Mouse (Mus musculus) midbrain, embryonic 14.5 days (tissue): ENCODE measurements around the gene Fam117b. TPM values are rescaled to one million over a fixed set of nuclear protein-coding genes. Genes with fewer than 3 reads are reported as not detected.
A peak's percentile ranks its signal among the peaks of the same experiment; 100 is the strongest.

Source experiments
- ATAC-seq: fragments of 200-750 bp; cut with Nextera tagmentation; 2 replicates; pipeline ENCODE4 v1.8.0; 2017; ENCODE audit warnings: moderate number of reproducible peaks, moderate library complexity; ENCODE audit not compliant: low FRiP score, low TSS enrichment
- DNase-seq: peaks from one replicate; pipeline ENCODE4 v3.0.0-alpha.2; 2015
- H3K27ac ChIP-seq: fragments of 300-500 bp; sonication (generic); replicated peaks from 2 replicates; pipeline ENCODE4 v1.5.1; 2014; ENCODE audit warnings: mild to moderate bottlenecking, low read depth, low read length, moderate library complexity
- H3K27me3 ChIP-seq: fragments of 300-500 bp; sonication (generic); 2 replicates; pipeline ENCODE4 v1.6.1; 2014; ENCODE audit warnings: low read length, control low read depth, mixed read lengths; ENCODE audit not compliant: control insufficient read depth, insufficient read depth
- H3K36me3 ChIP-seq: fragments of 300-500 bp; sonication (generic); 2 replicates; pipeline ENCODE4 v1.6.1; 2014; ENCODE audit warnings: low read length, control low read depth; ENCODE audit not compliant: control insufficient read depth, insufficient read depth
- H3K4me1 ChIP-seq: fragments of 300-500 bp; sonication (generic); 2 replicates; pipeline ENCODE4 v1.6.1; 2014; ENCODE audit warnings: mild to moderate bottlenecking, antibody characterized with exemption, low read length, control low read depth; ENCODE audit not compliant: control insufficient read depth, insufficient read depth
- H3K4me2 ChIP-seq: fragments of 300-500 bp; sonication (generic); 2 replicates; pipeline ENCODE4 v1.6.1; 2014; ENCODE audit warnings: mild to moderate bottlenecking, low read length, moderate library complexity
- H3K4me3 ChIP-seq: fragments of 300-500 bp; sonication (generic); replicated peaks from 2 replicates; pipeline ENCODE4 v1.5.1; 2014; ENCODE audit warnings: low read depth, low read length
- H3K9ac ChIP-seq: fragments of 300-500 bp; sonication (generic); replicated peaks from 2 replicates; pipeline ENCODE4 v1.6.1; 2014; ENCODE audit warnings: mild to moderate bottlenecking, low read length, moderate library complexity
- H3K9me3 ChIP-seq: fragments of 300-500 bp; sonication (generic); 2 replicates; pipeline ENCODE4 v1.6.1; 2016; ENCODE audit warnings: low read length, control low read depth, mixed read lengths; ENCODE audit not compliant: control insufficient read depth
- WGBS: fragments of 180-500 bp; shearing (Covaris S2); extraction: QIAGEN DNeasy Blood & Tissue Kit; methylation state at CpG from one replicate; pipeline ENCODE4 v1.1.7; 2014; 5-methylcytosine and 5-hydroxymethylcytosine counted together
- polyA plus RNA-seq: library from polyadenylated mRNA; unstranded; fragments of >200 nt; fragmentation: Nextera tagmentation; extraction: Ambion mirVana; gene quantifications from 2 replicates; pipeline ENCODE4 v1.2.1, GENCODE M21; 2014

Fam117b gene
- polyA plus RNA-seq, 1 experiment from 2014 or later = 65.6 TPM

- H3K36me3 ChIP-seq = peaks cover 25% of the 10 kb centered on the region
- H3K4me3 ChIP-seq = no peak overlapping the region
- no peak overlapping the region for H3K27ac ChIP-seq
- no peaks in the 10 kb centered on the region for H3K9me3 ChIP-seq
- no peaks in the 10 kb centered on the region for H3K4me1 ChIP-seq
- WGBS = 95% methylated on average over 3 of the region's 3 CpGs
- no peak overlapping the region for H3K9ac ChIP-seq
- H3K27me3 ChIP-seq = no peaks in the 10 kb centered on the region
- DNase-seq = no peak
- no peak for ATAC-seq
- H3K4me2 ChIP-seq = no peak overlapping the region
Measured at GRCm38 (mm10) chr1:59987399-59988040, 74.7 kb downstream of the Fam117b start.

DNA sequence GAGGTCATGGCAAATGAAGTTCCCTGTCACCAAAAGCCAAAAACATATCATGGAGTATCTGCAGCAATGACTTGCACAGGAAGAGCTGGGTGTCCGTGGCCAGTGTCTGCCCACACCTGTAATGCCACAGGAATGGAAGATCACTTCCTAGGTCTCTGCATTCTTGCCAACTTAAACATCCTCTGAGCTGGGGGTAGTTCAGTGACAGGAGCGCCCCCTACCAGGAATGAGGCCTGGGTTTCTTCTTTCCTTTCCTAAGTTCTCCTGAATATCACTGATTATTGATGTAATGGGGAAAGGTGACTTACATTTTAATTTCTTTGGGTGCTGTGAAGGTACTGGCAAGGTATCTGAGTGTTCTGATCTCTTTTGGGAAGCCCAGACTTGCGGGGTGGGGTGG lies 82.8 kb downstream of the Fam117b start:
- Histone ChIP-seq H3K9ac (no peak overlapping the region), H3K4me1 (no peaks in the 10 kb centered on the region), H3K36me3 (peaks cover 3% of the 10 kb centered on the region; the same call in 1 of the 2 replicates), H3K27ac (no peak overlapping the region), H3K9me3 (no peaks in the 10 kb centered on the region), H3K27me3 (no peaks in the 10 kb centered on the region), H3K4me2 (no peak overlapping the region), H3K4me3 (no peak overlapping the region)
- ATAC-seq (no peak), DNase-seq (no peak)
- WGBS = 55% methylated on average over 3 of the region's 3 CpGs

- Histone ChIP-seq H3K4me1 (no peaks in the 10 kb centered on the region), H3K27me3 (no peaks in the 10 kb centered on the region), H3K9me3 (no peaks in the 10 kb centered on the region), H3K4me3 (no peak overlapping the region), H3K36me3 (peaks cover 3% of the 10 kb centered on the region; the same call in 1 of the 2 replicates), H3K9ac (no peak overlapping the region), H3K27ac (no peak overlapping the region), H3K4me2 (no peak overlapping the region)
- ATAC-seq (no peak), DNase-seq (no peak)
- WGBS = 85% methylated on average over 5 of the region's 5 CpGs
Measured at GRCm38 (mm10) chr1:59997352-59997751, 84.5 kb downstream of the Fam117b start.

GRCm38 (mm10) chr1:60000319-60000718 lies 87.5 kb downstream of the Fam117b start:
- H3K27me3 ChIP-seq = no peaks in the 10 kb centered on the region
- no peak overlapping the region for H3K9ac ChIP-seq
- no peaks in the 10 kb centered on the region for H3K4me1 ChIP-seq
- no peak overlapping the region for H3K4me2 ChIP-seq
- no peaks in the 10 kb centered on the region for H3K9me3 ChIP-seq
- no peak overlapping the region for H3K4me3 ChIP-seq
- peak; percentile 44 for DNase-seq
- H3K36me3 ChIP-seq = no peaks in the 10 kb centered on the region
- ATAC-seq = no peak
- WGBS = 68% methylated on average over 2 of the region's 2 CpGs
- H3K27ac ChIP-seq = no peak overlapping the region

- no peak for ATAC-seq
- Histone ChIP-seq H3K27me3 (no peaks in the 10 kb centered on the region), H3K9me3 (no peaks in the 10 kb centered on the region), H3K4me1 (no peaks in the 10 kb centered on the region), H3K9ac (no peak overlapping the region), H3K36me3 (no peaks in the 10 kb centered on the region), H3K4me2 (no peak overlapping the region), H3K27ac (no peak overlapping the region), H3K4me3 (no peak overlapping the region)
- WGBS = 90% methylated on average over 10 of the region's 10 CpGs
- DNase-seq = no peak
Measured at GRCm38 (mm10) chr1:60007337-60007736, 94.5 kb downstream of the Fam117b start.

- Histone ChIP-seq H3K4me3 (no peak overlapping the region), H3K27ac (no peak overlapping the region), H3K4me2 (no peak overlapping the region), H3K27me3 (no peaks in the 10 kb centered on the region), H3K9ac (no peak overlapping the region), H3K9me3 (no peaks in the 10 kb centered on the region), H3K4me1 (no peaks in the 10 kb centered on the region), H3K36me3 (no peaks in the 10 kb centered on the region)
- DNase-seq (no peak), ATAC-seq (no peak)
- 91% methylated on average over 2 of the region's 2 CpGs for WGBS
Measured at GRCm38 (mm10) chr1:60008743-60009142, 95.9 kb downstream of the Fam117b start.

GRCm38 (mm10) chr1:60013779-60014178 lies 101.0 kb downstream of the Fam117b start:
- H3K36me3 ChIP-seq = no peaks in the 10 kb centered on the region
- H3K9ac ChIP-seq = no peak overlapping the region
- no peak for ATAC-seq
- DNase-seq = no peak
- H3K4me2 ChIP-seq = no peak overlapping the region
- H3K27ac ChIP-seq = no peak overlapping the region
- no peaks in the 10 kb centered on the region for H3K4me1 ChIP-seq
- H3K9me3 ChIP-seq = no peaks in the 10 kb centered on the region
- H3K4me3 ChIP-seq = no peak overlapping the region
- no peaks in the 10 kb centered on the region for H3K27me3 ChIP-seq
- 93% methylated on average over 10 of the region's 10 CpGs for WGBS

- Histone ChIP-seq H3K4me3 (no peak overlapping the region), H3K27me3 (no peaks in the 10 kb centered on the region), H3K27ac (no peak overlapping the region), H3K9me3 (no peaks in the 10 kb centered on the region), H3K4me1 (no peaks in the 10 kb centered on the region), H3K4me2 (no peak overlapping the region), H3K36me3 (no peaks in the 10 kb centered on the region), H3K9ac (no peak overlapping the region)
- no peak for DNase-seq
- WGBS = 87% methylated on average over 6 of the region's 6 CpGs
- ATAC-seq = no peak
Measured at GRCm38 (mm10) chr1:60015511-60015910, 102.7 kb downstream of the Fam117b start.

- Histone ChIP-seq H3K9me3 (no peaks in the 10 kb centered on the region), H3K36me3 (no peaks in the 10 kb centered on the region), H3K4me1 (no peaks in the 10 kb centered on the region), H3K4me3 (no peak overlapping the region), H3K9ac (no peak overlapping the region), H3K27me3 (no peaks in the 10 kb centered on the region), H3K27ac (no peak overlapping the region), H3K4me2 (no peak overlapping the region)
- 84% methylated on average over 5 of the region's 5 CpGs for WGBS
- DNase-seq (no peak), ATAC-seq (no peak)
Measured at GRCm38 (mm10) chr1:60016136-60016611, 103.4 kb downstream of the Fam117b start.
